Mouse (Mus musculus): ENCODE data around the gene Diaph3. TPM values are rescaled to one million over a fixed set of nuclear protein-coding genes. Genes with fewer than 3 reads are reported as not detected.
A peak's percentile ranks its signal among the peaks of the same experiment; 100 is the strongest.

The Diaph3 gene
- polyA plus RNA-seq, 1 experiment from 2014 or later = 13.3 TPM

- Histone ChIP-seq H3K9me3 (no peaks in the 10 kb centered on the region), H3K9ac (no peak overlapping the region), H3K4me3 (no peak overlapping the region), H3K4me2 (replicated peaks) (no peak overlapping the region), H3K4me1 (peaks cover 11% of the 10 kb centered on the region), H3K36me3 (no peaks in the 10 kb centered on the region), H3K27ac (no peak overlapping the region), H3K27me3 (no peaks in the 10 kb centered on the region)
- 76% methylated on average over 7 of the region's 7 CpGs for WGBS
- ATAC-seq (ENCODE audit: insufficient number of reproducible peaks, insufficient read depth, low FRiP score, low TSS enrichment) = no peak
These were observed 390.7 kb downstream of the Diaph3 start for GRCm38 (mm10) chr14:86750351-86750750.

GRCm38 (mm10) chr14:86749425-86749824, 391.6 kb downstream of the Diaph3 start:
- Histone ChIP-seq H3K9ac (no peak overlapping the region), H3K36me3 (no peaks in the 10 kb centered on the region), H3K4me2 (replicated peaks) (no peak overlapping the region), H3K27ac (no peak overlapping the region), H3K9me3 (no peaks in the 10 kb centered on the region), H3K4me3 (no peak overlapping the region), H3K4me1 (peaks cover 11% of the 10 kb centered on the region), H3K27me3 (no peaks in the 10 kb centered on the region)
- ATAC-seq (ENCODE audit: insufficient number of reproducible peaks, insufficient read depth, low FRiP score, low TSS enrichment) = no peak
- WGBS = 70% methylated on average over 4 of the region's 4 CpGs

- WGBS = 12% methylated on average over 7 of the region's 7 CpGs
- Histone ChIP-seq H3K36me3 (no peaks in the 10 kb centered on the region), H3K9me3 (no peaks in the 10 kb centered on the region), H3K27me3 (no peaks in the 10 kb centered on the region), H3K9ac (no peak overlapping the region), H3K4me1 (peaks cover 11% of the 10 kb centered on the region), H3K4me2 (replicated peaks) (peak overlapping the region; percentile 38), H3K4me3 (0 out of 2 replicates have a peak overlapping the region, but pooled peaks have one; percentile 12), H3K27ac (peak overlapping the region; percentile 19; the same call in 1 of the 2 replicates)
- peak; percentile 80 for ATAC-seq (ENCODE audit: insufficient number of reproducible peaks, insufficient read depth, low FRiP score, low TSS enrichment)
These were observed 392.2 kb downstream of the Diaph3 start for GRCm38 (mm10) chr14:86748876-86749275.

GRCm38 (mm10) chr14:86744523-86744922, 396.5 kb downstream of the Diaph3 start:
- 92% methylated on average over 6 of the region's 6 CpGs for WGBS
- no peak for ATAC-seq (ENCODE audit: insufficient number of reproducible peaks, insufficient read depth, low FRiP score, low TSS enrichment)
- Histone ChIP-seq H3K9ac (no peak overlapping the region), H3K9me3 (no peaks in the 10 kb centered on the region), H3K4me1 (peaks cover 10% of the 10 kb centered on the region), H3K4me3 (no peak overlapping the region), H3K27me3 (no peaks in the 10 kb centered on the region), H3K27ac (no peak overlapping the region), H3K4me2 (replicated peaks) (no peak overlapping the region), H3K36me3 (no peaks in the 10 kb centered on the region)

- no peaks in the 10 kb centered on the region for H3K9me3 ChIP-seq
- no peak overlapping the region for H3K4me2 ChIP-seq (replicated peaks)
- WGBS = 93% methylated on average over 7 of the region's 7 CpGs
- no peaks in the 10 kb centered on the region for H3K36me3 ChIP-seq
- ATAC-seq (ENCODE audit: insufficient number of reproducible peaks, insufficient read depth, low FRiP score, low TSS enrichment) = no peak
- no peaks in the 10 kb centered on the region for H3K4me1 ChIP-seq
- no peak overlapping the region for H3K4me3 ChIP-seq
- no peak overlapping the region for H3K27ac ChIP-seq
- H3K27me3 ChIP-seq = no peaks in the 10 kb centered on the region
- no peak overlapping the region for H3K9ac ChIP-seq
These were observed 399.0 kb downstream of the Diaph3 start for GRCm38 (mm10) chr14:86741855-86742531.

GRCm38 (mm10) chr14:86738916-86739315, 402.1 kb downstream of the Diaph3 start:
- WGBS = 62% methylated on average over 5 of the region's 5 CpGs
- H3K4me2 ChIP-seq (replicated peaks) = no peak overlapping the region
- H3K9me3 ChIP-seq = no peaks in the 10 kb centered on the region
- no peaks in the 10 kb centered on the region for H3K27me3 ChIP-seq
- H3K4me3 ChIP-seq = no peak overlapping the region
- no peak overlapping the region for H3K27ac ChIP-seq
- no peak overlapping the region for H3K9ac ChIP-seq
- no peak for ATAC-seq (ENCODE audit: insufficient number of reproducible peaks, insufficient read depth, low FRiP score, low TSS enrichment)
- H3K4me1 ChIP-seq = no peaks in the 10 kb centered on the region
- no peaks in the 10 kb centered on the region for H3K36me3 ChIP-seq

GRCm38 (mm10) chr14:86736646-86737045, 404.4 kb downstream of the Diaph3 start:
- H3K27ac ChIP-seq = no peak overlapping the region
- ATAC-seq (ENCODE audit: insufficient number of reproducible peaks, insufficient read depth, low FRiP score, low TSS enrichment) = no peak
- no peak overlapping the region for H3K9ac ChIP-seq
- no peaks in the 10 kb centered on the region for H3K36me3 ChIP-seq
- 87% methylated on average over 1 of the region's 1 CpGs for WGBS
- H3K9me3 ChIP-seq = no peaks in the 10 kb centered on the region
- H3K27me3 ChIP-seq = no peaks in the 10 kb centered on the region
- H3K4me3 ChIP-seq = no peak overlapping the region
- H3K4me2 ChIP-seq (replicated peaks) = no peak overlapping the region
- no peaks in the 10 kb centered on the region for H3K4me1 ChIP-seq

GRCm38 (mm10) chr14:86731300-86731699, 409.7 kb downstream of the Diaph3 start:
- Histone ChIP-seq H3K36me3 (no peaks in the 10 kb centered on the region), H3K27me3 (no peaks in the 10 kb centered on the region), H3K4me1 (no peaks in the 10 kb centered on the region), H3K4me2 (replicated peaks) (no peak overlapping the region), H3K4me3 (no peak overlapping the region), H3K27ac (no peak overlapping the region), H3K9ac (no peak overlapping the region), H3K9me3 (no peaks in the 10 kb centered on the region)
- 8% methylated on average over 1 of the region's 1 CpGs for WGBS
- ATAC-seq (ENCODE audit: insufficient number of reproducible peaks, insufficient read depth, low FRiP score, low TSS enrichment) = no peak

- no peaks in the 10 kb centered on the region for H3K36me3 ChIP-seq
- H3K4me3 ChIP-seq = no peak overlapping the region
- H3K4me2 ChIP-seq (replicated peaks) = no peak overlapping the region
- H3K27ac ChIP-seq = no peak overlapping the region
- WGBS = 74% methylated on average over 4 of the region's 4 CpGs
- no peaks in the 10 kb centered on the region for H3K4me1 ChIP-seq
- ATAC-seq (ENCODE audit: insufficient number of reproducible peaks, insufficient read depth, low FRiP score, low TSS enrichment) = no peak
- no peak overlapping the region for H3K9ac ChIP-seq
- H3K27me3 ChIP-seq = no peaks in the 10 kb centered on the region
- H3K9me3 ChIP-seq = no peaks in the 10 kb centered on the region
These were observed 411.4 kb downstream of the Diaph3 start for GRCm38 (mm10) chr14:86729617-86730098.

GRCm38 (mm10) chr14:86727538-86728045, 413.4 kb downstream of the Diaph3 start:
- Histone ChIP-seq H3K4me1 (no peaks in the 10 kb centered on the region), H3K9me3 (no peaks in the 10 kb centered on the region), H3K27ac (no peak overlapping the region), H3K4me3 (no peak overlapping the region), H3K4me2 (replicated peaks) (no peak overlapping the region), H3K27me3 (no peaks in the 10 kb centered on the region), H3K9ac (no peak overlapping the region), H3K36me3 (no peaks in the 10 kb centered on the region)
- WGBS = 92% methylated on average over 5 of the region's 5 CpGs
- ATAC-seq (ENCODE audit: insufficient number of reproducible peaks, insufficient read depth, low FRiP score, low TSS enrichment) = no peak

GRCm38 (mm10) chr14:86721768-86722167, 419.3 kb downstream of the Diaph3 start:
- no peak for ATAC-seq (ENCODE audit: insufficient number of reproducible peaks, insufficient read depth, low FRiP score, low TSS enrichment)
- H3K36me3 ChIP-seq = no peaks in the 10 kb centered on the region
- no peak overlapping the region for H3K4me2 ChIP-seq (replicated peaks)

GRCm38 (mm10) chr14:86721082-86721481, 420.0 kb downstream of the Diaph3 start:
- Histone ChIP-seq H3K4me1 (no peaks in the 10 kb centered on the region), H3K4me3 (no peak overlapping the region), H3K36me3 (no peaks in the 10 kb centered on the region), H3K27ac (no peak overlapping the region), H3K9me3 (no peaks in the 10 kb centered on the region), H3K27me3 (no peaks in the 10 kb centered on the region), H3K4me2 (replicated peaks) (no peak overlapping the region), H3K9ac (no peak overlapping the region)
- no peak for ATAC-seq (ENCODE audit: insufficient number of reproducible peaks, insufficient read depth, low FRiP score, low TSS enrichment)
- 85% methylated on average over 3 of the region's 3 CpGs for WGBS

More at GRCm38 (mm10) chr14:86721768-86722167, 419.3 kb downstream of the Diaph3 start:
- H3K4me3 ChIP-seq = no peak overlapping the region
- no peaks in the 10 kb centered on the region for H3K27me3 ChIP-seq
- WGBS = 90% methylated on average over 6 of the region's 6 CpGs
- no peaks in the 10 kb centered on the region for H3K9me3 ChIP-seq
- H3K27ac ChIP-seq = no peak overlapping the region
- H3K9ac ChIP-seq = no peak overlapping the region
- H3K4me1 ChIP-seq = no peaks in the 10 kb centered on the region

Data from embryonic facial prominence, embryonic 12.5 days (tissue).